Mouse (Mus musculus) frontal cortex, postnatal 14 days (tissue): Measurements from ENCODE around the gene Hist2h2ac.
"Not testable (repeated sequence)": the region's sequence is repeated elsewhere in the genome, so short reads cannot be mapped to it uniquely, and the experiment has no call there.

Experiments used
- DNase-seq, 2 experiments: peaks; one replicate each; pipeline ENCODE4 v3.0.0; 2022; ENCODE audit warnings: low spot score in 2 of 2

The Hist2h2ac gene

DNA sequence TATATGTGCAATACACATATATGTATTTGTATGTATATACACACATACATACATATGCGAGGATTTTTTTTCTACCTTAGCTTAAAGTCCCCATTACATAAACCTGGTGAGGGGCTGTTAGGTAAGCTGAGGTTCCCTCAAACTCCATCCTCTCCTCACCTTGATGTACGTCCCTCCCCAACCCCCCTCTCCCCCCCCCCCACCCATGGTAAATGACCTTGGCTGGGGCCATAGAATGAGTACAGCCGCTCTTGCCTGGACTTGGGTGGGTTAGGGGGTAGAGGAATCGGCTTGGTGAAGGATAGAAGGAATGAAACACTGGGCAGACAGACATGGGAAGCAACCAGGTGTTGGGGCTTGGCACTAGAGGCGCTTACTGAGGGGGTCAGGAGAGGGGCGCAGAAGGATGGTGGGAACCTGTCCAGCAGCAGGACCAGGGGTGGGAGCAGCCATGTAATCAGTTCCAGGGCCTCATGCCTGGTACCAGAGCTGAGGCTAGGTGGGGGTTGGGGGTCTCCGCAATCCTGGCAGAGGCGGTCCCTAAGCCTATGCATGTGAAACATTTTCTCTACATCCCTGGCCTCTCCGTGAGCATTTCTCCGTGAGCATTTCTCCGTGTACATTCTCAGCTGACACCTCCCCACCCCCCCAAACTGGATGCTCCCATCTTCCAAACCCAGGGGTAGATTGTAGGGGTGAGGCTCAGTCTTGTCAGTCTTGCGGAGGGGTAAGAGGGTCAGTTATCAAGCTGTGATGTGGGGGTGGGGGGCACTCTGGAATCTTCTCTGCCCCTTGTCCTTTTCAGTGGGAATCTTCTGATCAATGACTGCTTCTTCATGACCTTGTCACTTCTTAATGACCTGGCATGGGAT lies 38.9 kb downstream of the Hist2h2ac start:
- no peak for DNase-seq

DNA sequence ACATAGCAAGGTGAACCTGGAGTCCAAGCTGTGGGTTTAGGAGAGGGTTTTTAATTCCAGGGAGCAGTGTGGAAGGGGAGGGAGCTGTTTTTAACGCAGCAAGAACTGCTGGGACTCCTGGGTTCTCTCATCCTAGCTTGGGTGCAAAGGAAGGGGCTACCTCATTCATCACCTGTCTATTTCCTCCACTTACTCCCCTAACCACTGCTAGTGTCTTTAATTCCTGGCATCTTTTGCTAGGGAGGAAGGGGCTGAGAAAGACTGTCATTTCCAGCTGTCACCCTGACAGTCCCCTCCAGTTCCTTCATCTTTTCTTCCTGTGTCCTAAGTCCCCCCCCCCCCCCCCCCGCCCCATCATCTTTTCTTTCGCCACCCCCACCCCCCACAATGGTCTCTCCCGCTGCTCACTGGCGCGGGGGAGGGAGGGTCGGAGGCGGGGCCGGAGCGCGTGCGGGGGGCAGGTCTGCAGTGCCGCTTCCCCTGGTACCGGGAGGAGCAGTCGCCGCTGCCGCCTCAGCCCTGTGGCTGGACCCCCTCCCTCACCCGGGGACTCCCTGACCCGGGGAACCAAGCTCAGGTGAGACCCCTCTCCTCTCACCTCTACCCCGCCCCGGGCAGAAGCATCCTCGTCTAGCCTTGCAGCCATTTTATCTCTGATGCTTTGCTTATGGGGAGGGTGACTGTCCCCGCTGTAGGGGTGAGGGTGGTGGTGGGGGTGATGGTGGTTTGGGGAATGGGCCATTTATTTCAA lies 39.8 kb downstream of the Hist2h2ac start, which contains the start of gene Sv2a:
TSS of gene Sv2a (plus strand) at position 425 of the 751 bp plus-strand sequence.
- peak; percentile 53 to 65 for DNase-seq

DNA sequence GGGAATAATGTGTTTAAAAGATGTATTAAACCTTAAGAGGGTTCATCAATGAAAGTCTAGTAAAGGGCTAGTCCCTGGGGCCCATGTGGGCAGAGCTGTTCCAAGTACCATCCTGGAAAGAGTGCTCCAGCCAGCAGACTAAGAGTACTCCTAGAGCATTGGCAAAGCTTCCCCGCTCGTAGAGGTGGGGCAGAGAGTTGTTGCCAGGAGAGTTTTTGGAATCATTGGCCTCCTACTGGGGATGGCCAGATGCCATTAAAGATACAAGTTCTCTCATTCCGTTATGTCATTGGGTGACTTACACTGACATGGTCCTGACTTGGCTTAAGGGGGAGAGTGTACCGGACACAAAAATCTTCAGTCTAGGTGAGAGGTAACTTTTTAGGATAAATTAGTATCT lies 41.1 kb downstream of the Hist2h2ac start:
- DNase-seq: no peak

DNA sequence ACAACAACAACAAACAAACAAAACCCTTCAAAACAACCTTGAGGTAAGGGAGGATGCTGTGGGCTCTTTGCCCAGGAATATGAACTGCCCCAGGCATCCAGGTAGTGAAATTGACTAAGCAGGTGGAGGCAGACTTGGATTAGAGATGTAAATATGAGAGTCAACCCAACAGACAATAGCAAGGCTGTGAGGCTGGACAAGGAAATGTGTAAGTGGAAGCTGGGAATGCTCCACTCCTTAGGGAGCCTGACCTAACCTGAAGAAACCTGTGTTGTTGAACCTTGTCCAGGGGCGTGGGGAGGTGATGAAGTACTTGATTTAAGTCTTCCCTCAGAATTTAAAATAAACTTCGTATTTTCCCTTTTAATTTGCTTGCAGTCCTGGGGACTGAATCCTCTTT lies 41.8 kb downstream of the Hist2h2ac start:
- DNase-seq: no peak

DNA sequence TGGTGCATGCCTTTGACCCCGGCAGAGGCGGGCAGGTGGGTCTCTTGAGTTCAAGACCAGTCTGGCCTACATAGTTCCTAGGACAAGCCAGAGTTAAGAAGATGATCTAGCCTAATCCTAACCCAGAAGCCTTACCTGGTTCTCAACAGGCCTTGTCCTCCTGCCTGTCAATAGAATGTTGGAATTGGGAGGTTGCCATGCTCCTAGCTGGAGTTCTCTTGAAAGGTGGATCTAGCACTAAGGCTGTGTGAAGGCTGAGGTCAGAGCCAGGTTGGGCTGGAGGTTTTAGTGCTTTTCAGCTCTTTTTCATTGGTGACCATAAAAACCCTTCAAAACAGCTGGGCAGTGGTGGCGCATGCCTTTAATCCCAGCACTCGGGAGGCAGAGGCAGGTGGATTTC lies 42.3 kb downstream of the Hist2h2ac start:
- DNase-seq: no peak

DNA sequence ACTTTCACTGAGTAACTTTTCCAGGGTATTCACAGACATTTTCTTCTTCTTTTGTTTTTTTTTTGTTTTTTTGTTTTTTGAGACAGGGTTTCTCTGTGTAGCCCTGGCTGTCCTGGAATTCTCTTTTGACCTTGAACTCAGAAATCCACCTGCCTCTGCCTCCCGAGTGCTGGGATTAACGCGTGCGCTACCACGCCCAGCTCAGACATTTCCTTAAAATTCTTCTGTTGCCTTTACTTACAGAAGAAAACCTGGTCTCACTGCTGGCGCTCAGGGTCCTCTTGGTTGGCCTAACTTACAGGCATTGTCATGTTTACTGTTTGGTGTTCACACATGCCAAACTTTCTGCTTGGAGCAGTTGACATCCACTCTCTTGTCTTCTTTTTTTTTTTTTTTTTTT lies 45.4 kb downstream of the Hist2h2ac start:
- no peak for DNase-seq

DNA sequence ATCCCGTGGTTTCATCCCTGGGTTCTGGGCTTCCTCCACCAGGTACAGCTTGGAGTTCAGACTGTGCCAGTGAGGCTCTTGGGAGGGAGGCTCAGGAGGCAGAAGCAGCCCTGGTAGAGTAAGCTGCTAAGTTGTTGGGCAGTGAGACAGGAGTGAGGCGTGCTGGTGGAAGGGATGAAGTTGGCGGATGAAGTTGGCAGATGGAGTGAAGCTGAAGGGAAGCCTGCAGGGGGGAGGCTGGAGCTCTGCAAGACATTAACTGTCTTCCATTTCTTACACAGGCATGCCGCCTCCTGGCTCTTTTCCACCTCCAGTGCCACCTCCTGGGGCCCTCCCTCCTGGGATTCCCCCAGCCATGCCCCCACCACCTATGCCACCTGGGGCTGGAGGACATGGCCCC lies 46.6 kb downstream of the Hist2h2ac start:
- DNase-seq: not testable (repeated sequence)

DNA sequence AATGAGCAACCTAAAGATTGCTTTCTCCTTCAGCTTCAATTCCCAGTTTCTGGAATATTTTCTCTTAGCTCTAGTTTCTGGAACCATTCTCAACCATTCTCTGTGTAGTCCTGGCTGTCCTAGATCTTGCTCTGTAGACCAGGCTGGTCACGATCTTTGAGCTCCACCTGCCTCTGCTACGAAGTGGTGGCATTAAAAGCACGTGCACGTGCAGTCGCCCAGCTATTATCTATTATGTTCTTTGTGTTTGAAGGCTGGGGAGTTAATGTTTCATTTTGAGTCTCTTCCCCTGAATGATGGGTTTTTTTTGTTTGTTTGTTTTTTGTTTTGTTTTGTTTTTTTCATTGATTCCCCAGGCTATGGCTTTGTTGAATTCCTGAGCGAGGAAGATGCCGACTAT lies 47.5 kb downstream of the Hist2h2ac start:
- no peak for DNase-seq

DNA sequence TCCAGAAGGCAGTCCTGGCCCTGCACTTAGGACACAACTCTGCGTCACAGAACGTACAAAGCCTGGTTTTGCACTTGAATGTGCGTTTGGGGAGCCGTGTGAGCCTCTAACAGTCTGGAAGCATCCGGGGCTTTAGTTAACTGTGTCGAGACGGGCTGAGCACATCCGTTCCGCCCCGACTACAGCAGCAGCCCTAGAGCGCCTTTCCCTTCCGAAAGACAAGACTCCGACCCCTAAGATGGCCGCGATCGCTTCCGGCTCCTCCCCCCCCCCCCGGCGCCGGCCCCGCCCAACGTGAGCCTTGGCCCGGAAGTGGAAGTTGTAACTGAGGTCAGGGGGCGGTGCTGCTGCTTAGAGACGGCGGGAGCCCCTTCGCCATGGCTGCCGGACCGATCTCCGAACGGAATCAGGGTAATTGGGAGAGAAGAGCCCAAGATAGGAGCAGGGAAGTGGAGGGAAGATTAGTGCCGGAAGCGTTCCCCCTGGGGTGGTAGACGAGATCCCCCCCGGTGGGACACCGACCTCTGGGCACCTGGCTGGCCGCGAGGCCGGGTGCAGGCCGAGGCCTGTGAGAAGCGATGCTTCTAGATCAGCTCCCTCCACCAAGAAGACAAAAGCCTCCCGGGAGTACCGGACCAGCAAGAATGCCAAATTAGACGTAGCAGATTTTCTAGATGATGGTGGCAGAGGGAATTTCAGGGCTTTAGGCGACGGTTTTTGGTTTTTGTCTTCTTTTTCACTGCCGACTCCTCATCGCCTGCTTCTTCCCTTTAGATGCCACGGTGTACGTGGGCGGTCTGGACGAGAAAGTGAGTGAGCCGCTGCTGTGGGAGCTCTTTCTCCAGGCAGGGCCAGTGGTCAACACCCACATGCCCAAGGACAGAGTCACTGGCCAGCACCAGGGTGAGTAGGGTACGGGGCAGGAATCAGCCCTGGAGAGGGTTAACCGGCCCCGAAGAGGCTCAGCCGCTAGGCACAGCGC lies 48.2 kb downstream of the Hist2h2ac start, which contains the start of gene Sf3b4:
TSS of gene Sf3b4 (plus strand) at position 136 of the 982 bp plus-strand sequence.
- peak; percentile 72 to 80 for DNase-seq

DNA sequence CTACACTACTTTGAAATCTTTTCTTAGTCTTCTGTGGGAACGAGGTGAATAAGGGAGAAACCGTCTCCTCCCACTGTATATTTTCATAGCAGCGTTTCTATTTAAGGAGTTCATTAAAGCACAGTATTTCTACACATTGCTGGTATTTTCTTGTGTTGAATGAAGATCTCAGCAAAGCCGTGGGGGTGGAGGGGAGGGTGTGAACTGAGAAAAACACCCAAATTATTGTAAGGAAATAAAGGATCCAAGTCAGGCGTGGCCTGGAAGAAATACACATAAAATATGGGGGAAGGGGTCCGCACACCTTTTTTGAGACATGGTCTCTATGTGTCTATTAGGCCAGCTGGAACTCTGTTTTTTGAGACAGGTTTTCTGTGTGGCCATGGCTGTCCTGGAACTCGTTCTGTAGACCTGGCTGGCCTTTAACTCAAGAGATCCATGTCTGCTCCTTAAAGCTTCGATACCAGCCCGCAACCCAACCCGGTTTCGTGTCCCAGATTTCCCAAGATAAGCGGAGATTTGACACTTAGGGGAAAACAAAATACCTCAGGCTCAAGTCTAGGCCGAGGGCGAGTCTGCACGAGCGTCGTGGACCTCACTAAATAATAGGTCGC lies 49.0 kb downstream of the Hist2h2ac start:
- DNase-seq: no peak

DNA sequence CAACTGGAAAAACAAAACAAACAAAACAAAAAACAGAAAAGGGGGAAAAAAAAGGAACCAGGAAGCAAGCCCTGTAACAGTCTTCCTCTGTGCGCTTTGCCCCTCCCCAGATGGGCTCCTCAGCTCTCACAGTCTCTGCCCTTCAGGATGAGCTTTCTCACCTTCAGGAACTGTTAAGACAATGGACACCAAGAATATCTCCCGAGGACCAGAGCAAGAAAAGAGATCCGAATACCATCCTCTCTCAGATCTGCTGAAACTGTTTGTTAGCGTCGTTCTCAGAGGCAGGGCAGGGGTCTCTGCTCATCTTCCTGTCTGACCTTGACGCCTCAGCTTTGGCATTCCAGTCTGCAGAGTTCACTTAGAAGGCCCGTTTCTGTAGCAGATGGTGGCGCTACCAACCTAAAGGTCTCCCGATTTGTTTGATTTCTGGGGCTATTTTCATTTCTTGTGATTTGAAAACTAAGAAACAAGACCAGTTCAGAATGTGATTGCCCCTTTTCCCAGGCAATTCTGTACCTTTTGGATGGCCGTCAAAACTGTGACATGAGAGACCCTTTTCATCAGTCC lies 49.6 kb downstream of the Hist2h2ac start:
- no peak for DNase-seq
